Mouse (Mus musculus) ES-Bruce4 (cell line): ENCODE results near the gene Pemt. TPM values are rescaled to one million over a fixed set of nuclear protein-coding genes. Genes with fewer than 3 reads are reported as not detected.

Experiments used
- H3K27ac ChIP-seq: 2 replicates; pipeline ENCODE4 v1.5.1; 2012; ENCODE audit warnings: low read length, inconsistent platforms; ENCODE audit not compliant: insufficient read depth
- H3K27me3 ChIP-seq: 2 replicates; pipeline ENCODE4 v1.6.1; 2012; ENCODE audit warnings: mild to moderate bottlenecking, low read length, inconsistent platforms; ENCODE audit not compliant: control insufficient read depth, poor library complexity, insufficient read depth, severe bottlenecking
- H3K36me3 ChIP-seq: 2 replicates; pipeline ENCODE4 v1.6.1; 2012; ENCODE audit warnings: inconsistent platforms, mild to moderate bottlenecking, low read length, moderate library complexity; ENCODE audit not compliant: control insufficient read depth, poor library complexity, insufficient read depth, severe bottlenecking
- H3K4me1 ChIP-seq: one replicate; pipeline ENCODE4 v1.8.1; 2011; ENCODE audit warnings: low read length; ENCODE audit not compliant: control insufficient read depth, insufficient read depth
- H3K4me3 ChIP-seq: 2 replicates; pipeline ENCODE4 v1.5.1; 2011; ENCODE audit warnings: low read depth, mild to moderate bottlenecking, low read length
- H3K9ac ChIP-seq: 2 replicates; pipeline ENCODE4 v1.6.1; 2012; ENCODE audit warnings: low read depth, mild to moderate bottlenecking, inconsistent platforms; ENCODE audit not compliant: poor library complexity, severe bottlenecking
- H3K9me3 ChIP-seq: replicated peaks from 2 replicates; pipeline ENCODE4 v1.6.1; 2012; ENCODE audit warnings: mild to moderate bottlenecking, low read length, inconsistent platforms; ENCODE audit not compliant: control insufficient read depth, poor library complexity, insufficient read depth, severe bottlenecking
- CTCF ChIP-seq: IDR thresholded peaks from one replicate; pipeline ENCODE4 v1.8.1; 2011; ENCODE audit warnings: low read depth, low read length
- EP300 ChIP-seq: IDR thresholded peaks from 2 replicates; pipeline ENCODE4 v1.6.1; 2011; ENCODE audit warnings: low read depth, low read length; ENCODE audit not compliant: insufficient read depth
- POLR2A ChIP-seq: IDR thresholded peaks from one replicate; pipeline ENCODE4 v1.8.1; 2011; ENCODE audit warnings: low read length; ENCODE audit not compliant: insufficient read depth
- polyA plus RNA-seq: library from polyadenylated mRNA; stranded (reverse); fragments of >200 nt; gene quantifications from 2 replicates; pipeline ENCODE4 v1.2.4, GENCODE M21; 2011; ENCODE audit warnings: low read depth; ENCODE audit not compliant: missing spikeins, insufficient read depth, insufficient read length

Gene Pemt
- polyA plus RNA-seq, 1 experiment: 7.6 TPM

- TF ChIP-seq EP300: no peak
- peak; percentile 72 for TF ChIP-seq CTCF
- no peak for TF ChIP-seq POLR2A
- H3K27ac ChIP-seq: peak overlapping the region; percentile 55
- H3K27me3 ChIP-seq: no peaks in the 10 kb centered on the region
- peak overlapping the region; percentile 77 for H3K9ac ChIP-seq
- peaks cover 3% of the 10 kb centered on the region; the same call in 1 of the 2 replicates for H3K36me3 ChIP-seq
- no peaks in the 10 kb centered on the region for H3K9me3 ChIP-seq
- H3K4me1 ChIP-seq: no peaks in the 10 kb centered on the region
- H3K4me3 ChIP-seq: peak overlapping the region; percentile 76
These were observed 80.8 kb downstream of the Pemt start for GRCm38 (mm10) chr11:59965227-59966101.

GRCm38 (mm10) chr11:59964818-59965217 lies 81.5 kb downstream of the Pemt start, which contains the start of gene Rasd1:
Gene Rasd1 (minus strand): TSS chr11:59964944.
- no peaks in the 10 kb centered on the region for H3K27me3 ChIP-seq
- peak within 1 kb of the TSS; percentile 55 for H3K27ac ChIP-seq
- H3K4me1 ChIP-seq: no peaks in the 10 kb centered on the region

GRCm38 (mm10) chr11:59964163-59964758 lies 82.0 kb downstream of the Pemt start:
- Histone ChIP-seq H3K36me3 (peaks cover 3% of the 10 kb centered on the region; the same call in 1 of the 2 replicates), H3K4me1 (no peaks in the 10 kb centered on the region), H3K9me3 (no peaks in the 10 kb centered on the region), H3K4me3 (peak overlapping the region; percentile 76), H3K27me3 (no peaks in the 10 kb centered on the region), H3K27ac (no peak overlapping the region), H3K9ac (peak overlapping the region; percentile 77)
- TF ChIP-seq CTCF: no peak

More at GRCm38 (mm10) chr11:59964818-59965217, 81.5 kb downstream of the Pemt start, which contains the start of gene Rasd1:
- H3K9me3 ChIP-seq: no peaks in the 10 kb centered on the region
- peak within 1 kb of the TSS; percentile 77 for H3K9ac ChIP-seq
- peaks cover 3% of the 10 kb centered on the region; the same call in 1 of the 2 replicates for H3K36me3 ChIP-seq
- peak within 1 kb of the TSS; percentile 76 for H3K4me3 ChIP-seq
- TF ChIP-seq EP300: no peak
- TF ChIP-seq POLR2A: peak; percentile 47

GRCm38 (mm10) chr11:59963364-59964162 lies 82.7 kb downstream of the Pemt start:
- Histone ChIP-seq H3K27me3 (no peaks in the 10 kb centered on the region), H3K9ac (peak overlapping the region; percentile 77), H3K4me1 (no peaks in the 10 kb centered on the region), H3K27ac (no peak overlapping the region), H3K9me3 (no peaks in the 10 kb centered on the region), H3K36me3 (peaks cover 3% of the 10 kb centered on the region; the same call in 1 of the 2 replicates), H3K4me3 (peak overlapping the region; percentile 76)
- TF ChIP-seq EP300: no peak
- TF ChIP-seq CTCF: no peak
- no peak for TF ChIP-seq POLR2A

- no peak for TF ChIP-seq EP300
- TF ChIP-seq POLR2A: no peak
- TF ChIP-seq CTCF: no peak
- Histone ChIP-seq H3K4me1 (no peaks in the 10 kb centered on the region), H3K27ac (no peak overlapping the region), H3K9ac (no peak overlapping the region), H3K9me3 (no peaks in the 10 kb centered on the region), H3K4me3 (no peak overlapping the region), H3K27me3 (no peaks in the 10 kb centered on the region), H3K36me3 (peaks cover 3% of the 10 kb centered on the region; the same call in 1 of the 2 replicates)
These were observed 83.7 kb downstream of the Pemt start for GRCm38 (mm10) chr11:59962590-59962989.
